Mouse (Mus musculus) gonadal fat pad, adult 2 months (tissue): ENCODE results near the gene Lss. TPM values are rescaled to one million over a fixed set of nuclear protein-coding genes. Genes with fewer than 3 reads are reported as not detected.

ENCODE experiments used
- DNase-seq: peaks from one replicate; pipeline ENCODE4 v3.0.0-alpha.2; 2012; ENCODE audit warnings: low read depth
- polyA plus RNA-seq: library from polyadenylated mRNA; depleted of rRNA; stranded (reverse); fragments of >200 nt; gene quantifications from 2 replicates; pipeline ENCODE4 v1.2.3, GENCODE M21; 2012; rRNA removed

The Lss gene
- polyA plus RNA-seq, 1 experiment, result 49.5 TPM

DNA sequence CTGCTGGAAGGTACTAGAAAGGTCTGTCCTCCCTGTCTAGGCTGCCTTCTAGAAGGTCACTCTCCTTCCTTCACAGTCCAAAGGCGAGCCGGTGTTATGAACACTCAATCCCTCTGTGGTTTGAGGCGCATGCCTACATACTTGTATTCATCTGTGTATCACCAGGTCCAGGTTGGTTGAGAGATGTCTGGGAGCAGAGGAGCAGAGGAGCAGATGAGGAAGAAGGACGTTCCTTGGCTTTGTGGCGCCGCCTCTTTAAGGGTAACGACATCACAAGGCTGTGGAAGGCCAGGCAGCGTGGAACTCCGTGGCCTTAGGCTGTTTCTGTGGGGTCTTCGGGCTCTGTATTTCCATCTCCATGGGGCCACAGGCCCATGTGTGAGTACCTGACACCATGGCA is 30.6 kb downstream of the Lss start, which contains the start of gene Spatc1l:
Gene Spatc1l, plus strand, starts transcription at position 301 of the 400 bp plus-strand sequence.
- no peak for DNase-seq

DNA sequence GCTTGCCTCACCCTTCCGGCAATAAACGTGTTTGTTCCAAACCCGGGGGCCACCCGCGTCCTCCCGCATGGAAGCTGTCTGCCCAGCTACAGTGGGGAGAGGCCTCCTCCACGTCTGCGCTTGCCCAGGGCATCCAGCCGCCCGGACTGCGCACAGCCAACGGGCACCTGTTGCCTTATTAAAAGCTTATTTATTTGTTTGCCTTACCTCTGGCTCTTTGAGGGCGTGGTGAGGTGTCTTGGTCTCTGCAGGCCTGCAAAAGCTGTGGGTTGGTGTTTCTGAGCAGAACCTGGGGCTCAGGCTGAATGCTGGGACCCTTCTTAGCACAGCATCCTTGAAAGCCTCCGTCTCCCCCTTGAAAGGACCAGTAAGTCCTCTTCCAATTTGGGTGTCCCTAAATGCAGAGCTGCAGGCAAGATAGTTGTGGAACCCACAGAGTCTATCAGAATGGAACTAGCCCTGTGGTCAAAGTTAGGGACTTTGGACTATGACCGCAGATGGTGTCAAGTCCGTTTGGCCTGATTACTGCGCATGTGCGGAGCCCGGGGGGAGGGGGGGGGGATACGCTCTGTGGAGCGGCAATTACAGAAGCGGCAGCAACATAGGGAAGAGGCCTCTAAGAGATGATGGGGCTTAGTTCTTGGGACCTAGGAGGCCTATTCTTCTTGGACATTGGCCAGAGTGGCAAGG is 38.8 kb downstream of the Lss start:
- no peak for DNase-seq

DNA sequence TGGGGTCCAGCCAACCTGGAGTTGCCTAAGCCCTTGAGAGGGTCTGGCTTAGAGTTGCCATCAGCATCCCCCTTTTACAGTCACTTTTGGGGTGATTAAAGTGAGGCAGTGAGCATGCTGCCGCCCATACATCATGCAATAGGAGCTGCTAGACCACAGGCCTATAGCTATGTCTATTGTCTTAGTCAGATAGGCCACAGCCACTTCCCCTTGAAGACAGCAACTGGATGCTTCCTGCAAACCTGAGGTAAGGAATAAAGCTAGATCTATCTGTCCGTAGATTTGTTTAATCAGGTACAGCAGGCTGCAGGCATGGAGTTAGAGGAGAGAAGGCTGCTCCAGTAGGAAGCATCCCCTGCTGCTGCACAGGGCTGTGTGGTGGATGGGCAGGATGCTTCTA is 39.7 kb downstream of the Lss start:
- DNase-seq, result no peak

DNA sequence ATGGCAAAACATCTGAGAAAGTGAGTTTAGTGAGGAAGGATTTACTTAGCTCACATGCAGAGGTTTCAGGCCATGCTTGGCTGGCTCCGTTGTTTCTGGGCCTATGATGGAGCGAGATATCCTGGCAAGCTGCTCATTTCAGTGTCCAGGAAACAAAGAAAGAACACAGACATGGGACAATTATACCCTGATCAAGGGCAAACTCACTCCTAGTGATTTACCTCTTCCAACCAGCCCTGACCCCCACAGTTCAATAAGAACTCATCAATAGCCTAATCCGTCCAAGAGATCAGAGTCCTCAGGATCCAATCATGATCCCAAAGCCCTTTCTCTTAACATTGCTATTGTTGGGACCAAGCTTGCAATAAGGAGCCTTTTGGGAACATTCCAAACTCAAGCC is 40.8 kb downstream of the Lss start:
- DNase-seq, result no peak

DNA sequence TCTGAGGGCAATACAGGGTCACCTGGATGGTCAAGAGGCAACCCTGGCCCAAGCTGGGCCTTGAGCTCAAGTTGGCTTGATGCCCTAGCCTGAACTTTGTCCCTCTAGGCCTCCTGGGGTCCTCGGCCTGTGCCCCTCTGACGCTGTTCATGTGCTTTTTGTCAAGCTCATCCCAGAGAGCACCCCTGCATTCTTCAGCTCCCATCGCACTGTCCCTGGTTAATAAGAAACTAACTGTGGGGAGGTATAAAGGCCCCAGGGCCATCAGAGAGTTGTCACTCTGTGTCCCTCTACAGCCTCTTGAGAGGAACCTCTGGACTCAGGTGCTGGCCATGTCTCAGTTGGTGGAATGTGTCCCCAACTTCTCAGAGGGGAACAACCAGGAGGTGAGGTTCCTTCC is 44.0 kb downstream of the Lss start, which contains the start of gene Ftcd:
Gene Ftcd, plus strand, starts transcription at position 275 of the 400 bp plus-strand sequence.
- no peak for DNase-seq

DNA sequence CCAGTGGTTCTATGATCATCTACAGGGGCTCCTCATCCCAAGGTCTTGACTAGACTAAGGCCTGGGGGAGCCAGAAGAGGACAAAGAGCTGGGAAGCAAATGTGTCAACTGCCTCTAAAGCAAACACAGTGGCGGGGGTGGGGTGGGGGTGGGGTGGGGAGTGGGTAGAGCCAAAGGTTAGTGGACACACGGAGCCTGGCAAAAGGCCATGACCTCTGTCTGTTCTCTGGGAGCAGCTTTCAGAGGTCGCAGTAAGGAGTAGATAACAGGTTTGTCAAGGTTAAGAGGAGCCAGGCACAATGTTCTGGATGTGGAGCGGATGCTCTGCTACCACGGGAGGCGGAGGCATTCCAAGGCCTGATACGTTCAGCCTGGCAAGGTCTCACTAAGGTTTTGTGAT is 45.5 kb downstream of the Lss start:
- DNase-seq, result no peak

DNA sequence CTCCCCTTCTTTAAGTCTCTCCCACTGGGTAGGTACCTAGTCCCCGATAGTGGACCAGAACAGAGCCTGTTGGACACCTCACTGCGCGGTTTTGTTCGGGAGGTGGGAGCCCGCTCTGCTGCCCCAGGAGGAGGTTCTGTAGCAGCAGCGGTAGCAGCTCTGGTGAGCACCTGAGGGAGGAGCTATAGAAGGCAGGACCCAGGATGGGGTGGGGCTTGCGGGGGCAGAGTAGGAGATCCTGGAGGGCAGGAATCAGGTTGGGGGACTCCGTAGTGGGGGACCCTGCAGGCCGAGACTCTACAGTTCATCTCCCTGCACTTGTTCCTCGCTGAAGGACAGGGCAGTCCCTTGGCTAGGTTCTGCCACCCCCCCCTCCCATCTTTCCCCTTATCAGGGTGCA is 52.8 kb downstream of the Lss start:
- no peak for DNase-seq

DNA sequence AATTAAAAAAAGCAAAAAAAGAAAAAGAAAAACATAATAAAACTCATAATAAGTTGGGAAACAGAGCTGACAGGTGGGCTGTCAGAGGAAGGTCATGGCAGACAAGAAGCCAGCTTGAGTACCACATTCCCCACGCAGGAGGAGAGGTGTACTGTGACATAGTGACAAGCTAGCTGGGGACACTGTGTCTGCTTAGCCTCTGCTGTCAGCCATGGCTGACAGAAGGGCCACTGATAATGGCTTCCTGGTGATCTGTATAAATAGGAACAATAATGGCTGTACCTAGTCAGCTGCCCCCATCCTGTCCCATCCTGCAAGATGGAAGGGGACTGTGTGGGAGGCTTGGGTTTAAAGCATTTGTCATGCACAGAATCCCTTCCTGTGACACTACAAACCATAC is 54.8 kb downstream of the Lss start:
- no peak for DNase-seq

DNA sequence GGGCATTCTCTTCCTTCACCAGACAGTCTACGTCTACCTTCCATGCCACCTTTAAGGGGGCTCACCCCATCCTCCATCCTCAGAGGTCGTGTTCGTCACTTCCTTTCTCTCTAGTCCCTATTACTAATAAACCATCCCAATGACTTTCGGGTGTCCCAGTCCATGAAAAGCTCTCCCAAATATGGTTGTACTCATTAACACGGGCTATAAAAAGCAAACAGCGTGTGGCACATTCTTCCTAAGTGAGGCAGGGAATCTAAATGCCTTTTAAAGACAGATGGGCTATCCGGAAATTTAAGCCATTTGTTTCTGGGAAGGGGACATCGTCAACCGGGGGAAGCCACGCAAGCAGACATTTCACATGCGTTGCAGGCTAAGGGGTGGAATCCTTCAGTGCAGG is 58.8 kb downstream of the Lss start:
- DNase-seq, result no peak

DNA sequence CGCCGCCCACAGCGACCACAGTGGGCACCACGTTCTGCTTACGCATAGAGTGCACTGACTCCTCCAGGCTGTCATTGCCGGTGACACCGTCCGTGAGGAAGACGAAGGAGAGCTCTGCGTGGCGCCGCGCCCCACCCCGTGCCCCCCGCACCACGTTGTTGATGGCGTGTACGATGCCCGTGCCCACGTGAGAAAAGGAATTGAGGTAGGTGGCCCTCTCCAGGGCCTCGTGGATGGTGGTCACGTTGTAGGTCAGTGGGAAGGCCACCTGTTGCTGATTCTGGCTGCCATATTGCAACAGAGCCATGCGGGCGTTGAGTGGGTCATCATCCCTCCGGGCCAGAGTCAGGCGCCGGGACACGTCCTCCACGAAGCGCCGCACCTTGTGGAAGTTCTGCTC is 65.0 kb downstream of the Lss start:
- no peak for DNase-seq

DNA sequence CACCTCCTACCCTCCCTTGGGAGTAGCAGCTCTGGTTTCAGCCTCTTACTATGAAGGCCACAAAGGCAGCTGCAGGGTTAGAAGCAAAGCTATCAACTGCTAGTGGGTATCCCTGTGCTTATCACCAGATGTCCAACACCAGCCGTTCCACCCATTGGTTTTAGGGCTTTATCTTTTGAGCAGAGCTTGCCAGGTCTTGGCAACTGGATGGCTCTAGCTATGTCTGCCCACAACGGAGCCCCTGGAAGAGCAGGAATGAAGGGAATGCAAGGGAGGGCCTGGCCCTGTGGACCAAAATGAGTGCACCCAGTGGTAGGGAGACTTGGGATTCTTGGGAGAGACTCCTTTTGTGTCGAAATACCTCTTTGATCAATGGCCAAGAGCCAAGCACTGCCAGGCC is 71.3 kb downstream of the Lss start:
- DNase-seq, result no peak

Other genes with a start within 250 kb of the Lss start
- gene Dip2a, start 186.3 kb upstream of the Lss start, polyA plus RNA-seq, result 19.8 TPM in 2 replicates
- gene AC141477.1, start 91.1 kb upstream of the Lss start, polyA plus RNA-seq, result not detected in 2 replicates
- 11.7 and 15.6 TPM in 2 replicates for gene Pcnt, start 88.8 kb upstream of the Lss start, polyA plus RNA-seq
- 1.1 and 2.9 TPM in 2 replicates for gene 2610028H24Rik, start 82.5 kb upstream of the Lss start, polyA plus RNA-seq
- 17.3 and 21.6 TPM in 2 replicates for gene Mcm3ap, start 62.7 kb upstream of the Lss start, polyA plus RNA-seq
- 2.9 and 3.2 TPM in 2 replicates for gene Ybey, start 62.5 kb upstream of the Lss start, polyA plus RNA-seq
- 0.53 and 1.2 TPM in 2 replicates for gene Spatc1l, start 30.7 kb downstream of the Lss start, polyA plus RNA-seq
- gene Ftcd, start 44.1 kb downstream of the Lss start, polyA plus RNA-seq, result 3.9 and 6.9 TPM in 2 replicates
- 308 and 385 TPM in 2 replicates for gene Col6a2, start 92.0 kb downstream of the Lss start, polyA plus RNA-seq
- gene Col6a1, start 194.6 kb downstream of the Lss start, polyA plus RNA-seq, result 316 and 385 TPM in 2 replicates